Mouse (Mus musculus) lung, adult 2 months (tissue): ENCODE data around the gene Orc6.

Experiments
- CTCF ChIP-seq: fragments of 200-500 bp; IDR thresholded peaks from 2 replicates; pipeline ENCODE4 v1.5.1; 2011; ENCODE audit warnings: mild to moderate bottlenecking, low read length, control low read depth; ENCODE audit not compliant: insufficient read depth
- POLR2A ChIP-seq: fragments of 200-500 bp; IDR thresholded peaks from 2 replicates; pipeline ENCODE4 v1.6.1; 2011; ENCODE audit warnings: low read depth, mild to moderate bottlenecking, control low read depth, low read length, borderline replicate concordance; ENCODE audit errors: extremely low read depth

DNA sequence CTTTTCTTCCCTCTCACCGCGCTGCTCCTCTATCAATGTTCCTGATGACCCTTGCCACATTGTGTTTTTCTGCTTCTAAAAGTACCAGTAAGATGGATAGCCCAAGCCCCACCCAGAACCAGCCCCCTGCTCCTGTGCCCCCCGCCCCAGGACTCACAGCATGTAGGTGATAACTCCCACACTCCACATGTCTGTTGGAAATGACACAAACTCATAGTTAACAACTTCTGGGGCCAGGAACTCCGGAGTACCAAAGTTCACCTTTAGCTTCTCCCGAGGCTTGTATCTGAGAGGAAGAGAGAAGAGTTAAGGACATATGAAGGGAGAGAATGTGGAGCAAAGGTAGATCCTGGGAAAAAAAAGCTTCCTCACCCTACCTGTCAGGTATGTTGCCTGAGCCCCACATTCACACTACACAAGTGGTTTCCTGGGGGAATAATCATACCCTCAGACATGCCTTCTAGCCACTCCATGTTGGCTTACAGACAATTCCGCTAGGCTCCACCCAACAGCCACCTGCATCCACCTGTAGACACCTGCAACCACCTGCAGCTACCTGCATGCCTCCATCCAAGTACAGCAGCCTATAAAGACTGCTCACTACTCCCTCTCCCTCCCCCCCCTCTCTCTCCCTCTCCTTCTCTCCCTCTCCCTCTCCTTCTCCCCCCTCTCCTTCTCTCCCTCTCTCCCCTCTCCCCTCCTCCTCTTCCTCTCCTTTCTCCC is 36.9 kb downstream of the Orc6 start:
- no peak for TF ChIP-seq CTCF
- no peak for TF ChIP-seq POLR2A
